Mouse (Mus musculus): ENCODE measurements around the gene Slc5a10. TPM values are rescaled to one million over a fixed set of nuclear protein-coding genes. Genes with fewer than 3 reads are reported as not detected.
A peak's percentile ranks its signal among the peaks of the same experiment; 100 is the strongest.

Slc5a10 gene
- polyA plus RNA-seq, 1 experiment from 2014 or later = 0.14 TPM

- Histone ChIP-seq H3K36me3 (no peaks in the 10 kb centered on the region), H3K9ac (replicated peaks) (peak within 1 kb of the TSS; percentile 44), H3K4me1 (replicated peaks) (peaks cover 13% of the 10 kb centered on the region), H3K27me3 (peaks cover 40% of the 10 kb centered on the region), H3K9me3 (no peaks in the 10 kb centered on the region), H3K27ac (no peak within 1 kb of the TSS), H3K4me3 (replicated peaks) (peak within 1 kb of the TSS; percentile 49), H3K4me2 (peak within 1 kb of the TSS; percentile 67)
- ATAC-seq (ENCODE audit: insufficient number of reproducible peaks, insufficient read depth, low FRiP score, low TSS enrichment, low read depth) = peak; percentile 48; the same call in 1 of the 2 replicates
- WGBS = under 1% methylated on average over 76 of the region's 76 CpGs
Observed at GRCm38 (mm10) chr11:61683907-61684731, 36.5 kb downstream of the Slc5a10 start, which contains the start of gene Fam83g. Gene Fam83g, plus strand, starts transcription at chr11:61684091.

- no peak for ATAC-seq (ENCODE audit: insufficient number of reproducible peaks, insufficient read depth, low FRiP score, low TSS enrichment, low read depth)
- H3K27ac ChIP-seq = no peak overlapping the region
- 55% methylated on average over 4 of the region's 4 CpGs for whole genome bisulfite sequencing
- no peaks in the 10 kb centered on the region for H3K9me3 ChIP-seq
- no peak overlapping the region for H3K9ac ChIP-seq (replicated peaks)
- no peak overlapping the region for H3K4me2 ChIP-seq
- H3K36me3 ChIP-seq = no peaks in the 10 kb centered on the region
- H3K4me3 ChIP-seq (replicated peaks) = no peak overlapping the region
- H3K27me3 ChIP-seq = peaks cover 20% of the 10 kb centered on the region
- H3K4me1 ChIP-seq (replicated peaks) = peaks cover 37% of the 10 kb centered on the region
Observed at GRCm38 (mm10) chr11:61679091-61679866, 41.3 kb downstream of the Slc5a10 start.

GRCm38 (mm10) chr11:61677709-61678108 is 42.9 kb downstream of the Slc5a10 start:
- 87% methylated on average over 4 of the region's 4 CpGs for WGBS
- Histone ChIP-seq H3K9ac (replicated peaks) (no peak overlapping the region), H3K9me3 (no peaks in the 10 kb centered on the region), H3K4me2 (no peak overlapping the region), H3K4me1 (replicated peaks) (peaks cover 30% of the 10 kb centered on the region), H3K27me3 (peaks cover 5% of the 10 kb centered on the region), H3K4me3 (replicated peaks) (no peak overlapping the region), H3K36me3 (no peaks in the 10 kb centered on the region), H3K27ac (no peak overlapping the region)
- ATAC-seq (ENCODE audit: insufficient number of reproducible peaks, insufficient read depth, low FRiP score, low TSS enrichment, low read depth) = no peak

- H3K4me2 ChIP-seq = no peak overlapping the region
- H3K9me3 ChIP-seq = no peaks in the 10 kb centered on the region
- peaks cover 30% of the 10 kb centered on the region for H3K4me1 ChIP-seq (replicated peaks)
- peaks cover 2% of the 10 kb centered on the region; the same call in 1 of the 2 replicates for H3K27me3 ChIP-seq
- no peak overlapping the region for H3K4me3 ChIP-seq (replicated peaks)
- no peak for ATAC-seq (ENCODE audit: insufficient number of reproducible peaks, insufficient read depth, low FRiP score, low TSS enrichment, low read depth)
- H3K9ac ChIP-seq (replicated peaks) = 0 out of 2 replicates have a peak overlapping the region, but pooled peaks have one; percentile 8
- H3K36me3 ChIP-seq = no peaks in the 10 kb centered on the region
- 18% methylated on average over 7 of the region's 7 CpGs for WGBS
- H3K27ac ChIP-seq = peak overlapping the region; percentile 77
Observed at GRCm38 (mm10) chr11:61676216-61676854, 44.3 kb downstream of the Slc5a10 start.

GRCm38 (mm10) chr11:61675332-61675731 is 45.3 kb downstream of the Slc5a10 start:
- H3K27me3 ChIP-seq = peaks cover 2% of the 10 kb centered on the region; the same call in 1 of the 2 replicates
- H3K4me3 ChIP-seq (replicated peaks) = no peak overlapping the region
- no peak overlapping the region for H3K4me2 ChIP-seq
- no peaks in the 10 kb centered on the region for H3K36me3 ChIP-seq
- no peak for ATAC-seq (ENCODE audit: insufficient number of reproducible peaks, insufficient read depth, low FRiP score, low TSS enrichment, low read depth)
- H3K9me3 ChIP-seq = no peaks in the 10 kb centered on the region
- H3K27ac ChIP-seq = no peak overlapping the region
- no peak overlapping the region for H3K9ac ChIP-seq (replicated peaks)
- 24% methylated on average over 2 of the region's 2 CpGs for WGBS
- peaks cover 30% of the 10 kb centered on the region for H3K4me1 ChIP-seq (replicated peaks)

GRCm38 (mm10) chr11:61674839-61675159 is 45.8 kb downstream of the Slc5a10 start:
- no peaks in the 10 kb centered on the region for H3K36me3 ChIP-seq
- no peak overlapping the region for H3K4me3 ChIP-seq (replicated peaks)
- no peak overlapping the region for H3K27ac ChIP-seq
- H3K9me3 ChIP-seq = no peaks in the 10 kb centered on the region
- ATAC-seq (ENCODE audit: insufficient number of reproducible peaks, insufficient read depth, low FRiP score, low TSS enrichment, low read depth) = peak; percentile 52; the same call in 1 of the 2 replicates
- H3K9ac ChIP-seq (replicated peaks) = no peak overlapping the region; the same call in 1 of the 2 replicates
- peak overlapping the region; percentile 39 for H3K4me2 ChIP-seq
- peaks cover 30% of the 10 kb centered on the region for H3K4me1 ChIP-seq (replicated peaks)
- peaks cover 2% of the 10 kb centered on the region; the same call in 1 of the 2 replicates for H3K27me3 ChIP-seq
- WGBS = 1% methylated on average over 8 of the region's 8 CpGs

GRCm38 (mm10) chr11:61674151-61674838 is 46.3 kb downstream of the Slc5a10 start:
- H3K4me1 ChIP-seq (replicated peaks) = peaks cover 30% of the 10 kb centered on the region
- H3K36me3 ChIP-seq = no peaks in the 10 kb centered on the region
- 22% methylated on average over 19 of the region's 19 CpGs for WGBS
- H3K9ac ChIP-seq (replicated peaks) = no peak overlapping the region; the same call in 1 of the 2 replicates
- no peaks in the 10 kb centered on the region for H3K9me3 ChIP-seq
- H3K27me3 ChIP-seq = peaks cover 2% of the 10 kb centered on the region; the same call in 1 of the 2 replicates
- peak overlapping the region; percentile 39 for H3K4me2 ChIP-seq
- H3K27ac ChIP-seq = no peak overlapping the region
- no peak overlapping the region for H3K4me3 ChIP-seq (replicated peaks)
- ATAC-seq (ENCODE audit: insufficient number of reproducible peaks, insufficient read depth, low FRiP score, low TSS enrichment, low read depth) = no peak

- Histone ChIP-seq H3K27me3 (no peaks in the 10 kb centered on the region; the same call in 1 of the 2 replicates), H3K9me3 (no peaks in the 10 kb centered on the region), H3K27ac (no peak overlapping the region), H3K36me3 (no peaks in the 10 kb centered on the region), H3K9ac (replicated peaks) (no peak overlapping the region), H3K4me1 (replicated peaks) (peaks cover 30% of the 10 kb centered on the region), H3K4me3 (replicated peaks) (no peak overlapping the region), H3K4me2 (no peak overlapping the region)
- WGBS = 32% methylated on average over 8 of the region's 8 CpGs
- ATAC-seq (ENCODE audit: insufficient number of reproducible peaks, insufficient read depth, low FRiP score, low TSS enrichment, low read depth) = no peak
Observed at GRCm38 (mm10) chr11:61673686-61674085, 46.9 kb downstream of the Slc5a10 start.

GRCm38 (mm10) chr11:61671781-61672383 is 48.7 kb downstream of the Slc5a10 start:
- H3K4me3 ChIP-seq (replicated peaks) = no peak overlapping the region
- no peaks in the 10 kb centered on the region for H3K9me3 ChIP-seq
- ATAC-seq (ENCODE audit: insufficient number of reproducible peaks, insufficient read depth, low FRiP score, low TSS enrichment, low read depth) = no peak
- 0 out of 2 replicates have a peak overlapping the region, but pooled peaks have one; percentile 3 for H3K9ac ChIP-seq (replicated peaks)
- peaks cover 33% of the 10 kb centered on the region for H3K4me1 ChIP-seq (replicated peaks)
- 52% methylated on average over 19 of the region's 19 CpGs for WGBS
- no peak overlapping the region; the same call in 1 of the 2 replicates for H3K4me2 ChIP-seq
- H3K27me3 ChIP-seq = peaks cover under 1% of the 10 kb centered on the region; the same call in 1 of the 2 replicates
- H3K27ac ChIP-seq = no peak overlapping the region
- no peaks in the 10 kb centered on the region for H3K36me3 ChIP-seq

Data from limb, embryonic 12.5 days (tissue).